Mouse (Mus musculus) hindbrain, embryonic 14.5 days (tissue): ENCODE measurements around the gene Anapc15-ps. TPM values are rescaled to one million over a fixed set of nuclear protein-coding genes. Genes with fewer than 3 reads are reported as not detected.

Experiments used
- ATAC-seq: fragments of 200-750 bp; cut with Nextera tagmentation; 2 replicates; pipeline ENCODE4 v1.8.0; 2017; ENCODE audit warnings: moderate number of reproducible peaks, mild to moderate bottlenecking, moderate TSS enrichment, moderate library complexity; ENCODE audit not compliant: low FRiP score
- DNase-seq: peaks from one replicate; pipeline ENCODE4 v3.0.0-alpha.2; 2015; ENCODE audit warnings: low spot score
- H3K27ac ChIP-seq: fragments of 300-500 bp; sonication (generic); 2 replicates; pipeline ENCODE4 v1.5.1; 2014; ENCODE audit warnings: mild to moderate bottlenecking, moderate library complexity
- H3K27me3 ChIP-seq: fragments of 300-500 bp; sonication (generic); 2 replicates; pipeline ENCODE4 v1.6.1; 2014; ENCODE audit warnings: mild to moderate bottlenecking, low read length, mixed read lengths; ENCODE audit not compliant: control insufficient read depth, insufficient read depth
- H3K36me3 ChIP-seq: fragments of 300-500 bp; sonication (generic); replicated peaks from 2 replicates; pipeline ENCODE4 v1.6.1; 2014; ENCODE audit not compliant: control insufficient read depth, insufficient read depth
- H3K4me1 ChIP-seq: fragments of 300-500 bp; sonication (generic); replicated peaks from 2 replicates; pipeline ENCODE4 v1.6.1; 2014; ENCODE audit warnings: antibody characterized with exemption, low read length, mixed read lengths; ENCODE audit not compliant: control insufficient read depth, insufficient read depth
- H3K4me2 ChIP-seq: fragments of 300-500 bp; sonication (generic); replicated peaks from 2 replicates; pipeline ENCODE4 v1.6.1; 2014; ENCODE audit warnings: mild to moderate bottlenecking, moderate library complexity
- H3K4me3 ChIP-seq: fragments of 300-500 bp; sonication (generic); replicated peaks from 2 replicates; pipeline ENCODE4 v1.5.1; 2014; ENCODE audit warnings: mild to moderate bottlenecking, low read length
- H3K9ac ChIP-seq: fragments of 300-500 bp; sonication (generic); 2 replicates; pipeline ENCODE4 v1.6.1; 2014
- H3K9me3 ChIP-seq: fragments of 300-500 bp; sonication (generic); 2 replicates; pipeline ENCODE4 v1.6.1; 2016; ENCODE audit warnings: low read length; ENCODE audit not compliant: control insufficient read depth
- WGBS: fragments of 180-500 bp; shearing (Covaris S2); extraction: QIAGEN DNeasy Blood & Tissue Kit; methylation state at CpG from one replicate; pipeline ENCODE4 v1.1.7; 2014; 5-methylcytosine and 5-hydroxymethylcytosine counted together
- polyA plus RNA-seq: library from polyadenylated mRNA; unstranded; fragments of >200 nt; fragmentation: Nextera tagmentation; extraction: Ambion mirVana; gene quantifications from 2 replicates; pipeline ENCODE4 v1.2.1, GENCODE M21; 2014

The Anapc15-ps gene
- polyA plus RNA-seq, 1 experiment from 2014 or later: not detected

DNA sequence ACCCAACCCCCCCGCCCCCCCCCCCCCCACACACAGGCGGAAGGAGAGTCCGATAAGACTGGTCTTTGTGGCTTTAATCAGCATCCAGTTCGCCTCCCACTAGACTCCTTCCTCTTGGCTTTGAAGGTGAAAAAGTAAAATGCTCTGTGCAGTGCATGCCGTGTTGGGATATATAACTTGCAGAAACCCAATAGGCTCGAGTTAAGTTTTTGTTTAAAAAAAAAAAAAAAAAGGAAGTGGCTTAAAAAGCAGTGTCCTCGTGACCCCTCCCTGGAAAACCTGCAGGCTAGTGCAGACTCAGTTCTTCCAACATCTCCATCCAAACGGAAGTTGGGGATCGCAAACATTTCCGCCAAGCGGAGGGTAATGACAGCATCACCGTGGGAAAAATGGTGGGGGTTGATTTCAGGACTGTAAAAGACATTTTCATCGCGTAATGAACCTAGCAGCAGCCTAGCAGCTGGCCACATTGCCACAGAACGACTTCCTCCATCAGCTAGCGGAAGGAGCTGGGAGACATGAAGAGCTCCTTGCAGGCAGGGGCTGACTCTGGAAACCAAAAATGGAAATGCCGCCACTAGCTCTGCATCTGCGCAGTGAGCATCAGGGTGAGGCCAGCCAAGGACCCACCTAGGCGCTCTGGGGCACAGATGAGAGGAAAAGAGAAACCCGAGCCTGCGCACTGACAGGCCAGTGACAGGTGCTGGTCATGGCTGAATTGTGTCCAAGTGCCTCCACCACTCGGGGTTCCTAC is 4.3 kb upstream of the Anapc15-ps start:
- no peaks in the 10 kb centered on the region for H3K9me3 ChIP-seq
- H3K4me2 ChIP-seq: no peak overlapping the region
- 0 out of 2 replicates have a peak, but pooled peaks cover 10% of the 10 kb centered on the region for H3K4me1 ChIP-seq
- DNase-seq: no peak
- WGBS: 65% methylated on average over 22 of the region's 22 CpGs
- H3K9ac ChIP-seq: no peak overlapping the region
- H3K36me3 ChIP-seq: no peaks in the 10 kb centered on the region
- H3K27ac ChIP-seq: no peak overlapping the region
- H3K4me3 ChIP-seq: no peak overlapping the region
- ATAC-seq: no peak
- no peaks in the 10 kb centered on the region for H3K27me3 ChIP-seq

DNA sequence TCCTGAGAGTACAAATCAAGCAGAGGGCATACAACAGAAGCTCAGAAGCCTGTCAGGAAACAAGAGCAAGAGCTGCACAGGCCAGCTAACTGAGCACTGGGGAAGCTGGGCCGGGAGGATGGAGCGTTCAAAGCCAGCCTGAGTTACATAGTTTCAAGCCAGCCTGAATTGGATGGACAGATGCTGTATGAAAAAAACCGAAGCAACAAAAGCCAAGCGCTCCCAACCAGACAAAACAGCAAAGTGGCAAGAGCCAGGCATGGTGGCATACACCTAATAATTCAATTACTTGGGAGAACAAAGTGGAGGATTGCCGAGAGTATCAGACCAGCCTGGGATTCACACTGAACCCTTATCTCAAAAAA is 3.7 kb upstream of the Anapc15-ps start:
- Histone ChIP-seq H3K4me3 (no peak overlapping the region), H3K36me3 (no peaks in the 10 kb centered on the region), H3K4me1 (0 out of 2 replicates have a peak, but pooled peaks cover 10% of the 10 kb centered on the region), H3K27me3 (no peaks in the 10 kb centered on the region), H3K27ac (no peak overlapping the region), H3K9ac (no peak overlapping the region), H3K4me2 (no peak overlapping the region), H3K9me3 (no peaks in the 10 kb centered on the region)
- 77% methylated on average over 5 of the region's 5 CpGs for WGBS
- DNase-seq (no peak), ATAC-seq (no peak)

DNA sequence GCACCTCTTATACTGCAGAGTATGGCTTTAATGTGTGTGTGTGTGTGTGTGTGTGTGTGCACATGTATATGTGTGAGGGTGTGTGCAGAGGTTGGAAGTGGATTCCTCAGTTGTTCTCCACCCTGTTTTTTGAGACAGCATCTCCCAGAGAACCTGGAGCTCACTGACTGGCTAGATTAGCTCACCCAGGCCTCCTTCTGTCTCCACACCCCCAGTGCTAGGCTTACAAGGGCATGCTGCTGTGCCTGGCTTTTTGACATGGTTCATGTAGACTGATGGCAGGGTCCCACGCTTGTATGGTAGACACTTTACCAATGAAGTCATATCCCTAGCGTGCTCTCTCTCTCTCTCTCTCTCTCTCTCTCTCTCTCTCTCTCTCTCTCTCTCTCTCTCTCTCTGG is 3.1 kb upstream of the Anapc15-ps start:
- Histone ChIP-seq H3K27me3 (no peaks in the 10 kb centered on the region), H3K9me3 (no peaks in the 10 kb centered on the region), H3K4me1 (0 out of 2 replicates have a peak, but pooled peaks cover 10% of the 10 kb centered on the region), H3K4me3 (no peak overlapping the region), H3K36me3 (no peaks in the 10 kb centered on the region), H3K27ac (no peak overlapping the region), H3K9ac (no peak overlapping the region), H3K4me2 (no peak overlapping the region)
- no peak for ATAC-seq
- no peak for DNase-seq
- 88% methylated on average over 2 of the region's 2 CpGs for WGBS

DNA sequence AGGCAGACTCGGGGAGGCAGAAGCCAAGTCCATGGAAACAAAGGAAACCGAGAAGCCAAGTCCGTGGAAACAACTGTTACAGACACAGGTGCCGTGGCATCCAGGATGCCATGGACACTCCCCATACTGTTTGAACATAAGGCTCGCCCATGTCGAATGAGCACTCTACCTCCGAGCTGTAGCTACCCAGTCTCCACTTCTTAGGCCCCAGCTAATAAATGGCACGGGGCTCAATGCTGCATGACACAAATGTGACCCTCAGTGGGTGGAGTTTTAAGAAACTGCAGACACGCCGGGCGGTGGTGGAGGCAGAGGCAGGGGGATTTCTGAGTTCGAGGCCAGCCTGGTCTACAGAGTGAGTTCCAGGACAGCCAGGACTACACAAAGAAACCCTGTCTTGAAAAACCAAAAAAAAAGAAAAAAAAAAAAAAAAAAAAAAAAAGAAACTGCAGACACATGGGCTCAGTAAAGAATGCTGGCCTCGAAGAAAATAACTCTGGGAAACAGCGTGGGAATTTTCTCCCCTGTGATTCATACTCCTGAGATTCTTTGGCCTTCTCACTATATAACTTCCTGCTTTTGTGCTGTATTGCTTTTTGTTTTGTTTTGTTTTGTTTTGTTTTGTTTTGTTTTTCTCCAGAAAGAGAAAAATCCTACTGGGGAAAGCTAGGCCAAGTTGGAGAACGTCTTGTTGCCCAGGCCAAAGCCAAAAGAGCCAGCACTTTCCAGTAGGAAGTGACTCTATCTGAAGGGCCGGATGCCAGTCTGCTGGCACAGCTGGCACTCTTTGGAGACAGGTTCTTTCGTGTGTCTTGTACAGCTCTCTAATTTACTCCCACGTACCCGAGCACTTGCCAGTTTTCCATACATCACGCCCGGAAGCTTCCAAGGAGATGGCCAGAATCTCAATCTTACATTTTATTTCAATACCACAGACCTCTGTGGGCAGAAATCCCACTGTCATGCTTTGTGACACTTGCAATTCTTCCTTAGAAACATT is 2.2 kb downstream of the Anapc15-ps start:
- no peak for ATAC-seq
- no peak overlapping the region for H3K4me2 ChIP-seq
- DNase-seq: no peak
- H3K4me3 ChIP-seq: no peak overlapping the region
- WGBS: 89% methylated on average over 21 of the region's 21 CpGs
- no peak overlapping the region for H3K9ac ChIP-seq
- H3K36me3 ChIP-seq: no peaks in the 10 kb centered on the region
- H3K27me3 ChIP-seq: no peaks in the 10 kb centered on the region
- H3K9me3 ChIP-seq: no peaks in the 10 kb centered on the region
- H3K27ac ChIP-seq: no peak overlapping the region
- no peaks in the 10 kb centered on the region for H3K4me1 ChIP-seq

DNA sequence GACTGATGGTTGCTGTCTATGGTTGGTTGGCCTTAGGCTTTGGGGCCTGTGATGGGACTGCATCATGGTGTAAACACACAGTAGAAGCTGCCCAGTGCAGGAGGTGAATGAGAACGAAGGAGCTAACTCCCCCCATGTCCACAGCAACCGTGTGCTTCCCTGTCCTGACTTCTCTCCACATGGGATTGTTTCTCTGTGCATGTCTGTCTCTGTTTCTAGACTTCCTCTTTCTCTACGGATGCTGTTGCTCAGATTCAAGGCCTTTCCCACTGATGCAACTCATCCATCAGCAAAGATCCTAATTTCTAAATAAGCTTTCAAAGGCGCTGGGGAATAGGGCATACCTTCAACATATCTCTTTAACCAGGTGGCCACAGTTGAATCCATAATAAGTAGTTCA is 3.4 kb downstream of the Anapc15-ps start:
- Histone ChIP-seq H3K9me3 (no peaks in the 10 kb centered on the region), H3K4me1 (no peaks in the 10 kb centered on the region), H3K4me3 (no peak overlapping the region), H3K27me3 (no peaks in the 10 kb centered on the region), H3K9ac (no peak overlapping the region), H3K36me3 (no peaks in the 10 kb centered on the region), H3K4me2 (no peak overlapping the region), H3K27ac (no peak overlapping the region)
- no peak for DNase-seq
- WGBS: 91% methylated on average over 4 of the region's 4 CpGs
- no peak for ATAC-seq

DNA sequence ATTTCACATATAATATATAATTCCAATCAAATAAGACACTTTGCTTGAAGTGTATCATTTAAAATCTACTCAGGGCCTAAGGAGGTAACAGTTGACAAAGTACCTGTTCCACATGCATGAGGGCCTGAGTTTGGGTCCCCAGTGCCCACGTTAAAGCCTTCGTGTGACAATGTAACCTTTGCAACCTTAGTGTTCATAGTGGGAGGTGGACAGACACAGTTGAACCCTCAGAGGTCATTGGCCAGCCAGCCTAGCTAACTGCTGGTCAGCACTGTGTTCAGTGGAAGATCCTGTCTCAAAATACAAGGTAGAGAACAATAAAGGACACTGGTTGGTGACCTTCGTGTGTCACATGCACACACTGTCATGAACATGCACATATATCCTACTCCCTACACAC is 4.2 kb downstream of the Anapc15-ps start:
- H3K27ac ChIP-seq: no peak overlapping the region
- ATAC-seq: no peak

DNA sequence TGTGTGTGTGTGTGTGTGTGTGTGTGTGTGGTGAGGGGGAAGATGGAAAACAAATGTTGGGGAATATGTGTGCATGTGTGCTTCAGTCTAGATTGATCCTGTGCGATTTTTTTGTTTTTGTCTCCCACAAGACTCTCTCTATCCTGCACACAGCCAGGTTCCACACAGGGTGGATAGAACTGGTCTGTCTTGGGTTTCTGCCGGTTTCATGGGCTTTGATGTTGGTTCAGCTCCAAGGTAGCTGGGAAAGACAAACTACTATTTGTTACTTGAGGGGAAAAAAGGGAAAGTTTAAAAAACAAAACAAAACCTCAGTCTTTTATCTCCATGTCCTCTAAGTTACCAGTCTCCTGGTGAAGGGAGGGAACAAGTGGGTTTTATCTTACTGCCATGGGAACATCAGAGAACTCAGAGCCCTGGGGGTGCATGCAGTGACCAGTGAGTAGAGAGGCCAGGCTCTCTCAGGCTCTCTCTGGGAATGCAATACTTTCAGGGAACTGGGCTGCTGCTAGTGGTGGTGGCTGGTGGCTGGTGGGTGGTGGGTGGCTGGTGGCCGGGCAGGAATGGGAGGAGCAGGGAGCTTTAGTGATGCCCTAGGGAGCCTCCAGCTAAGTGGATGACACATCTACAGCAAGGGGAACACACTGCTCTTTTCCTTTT is 5.8 kb downstream of the Anapc15-ps start:
- WGBS: 70% methylated on average over 3 of the region's 3 CpGs
- no peaks in the 10 kb centered on the region for H3K36me3 ChIP-seq
- DNase-seq: no peak
- H3K27ac ChIP-seq: no peak overlapping the region
- no peak for ATAC-seq
- no peak overlapping the region for H3K4me3 ChIP-seq
- H3K27me3 ChIP-seq: no peaks in the 10 kb centered on the region
- no peaks in the 10 kb centered on the region for H3K9me3 ChIP-seq
- no peaks in the 10 kb centered on the region for H3K4me1 ChIP-seq
- H3K4me2 ChIP-seq: no peak overlapping the region
- H3K9ac ChIP-seq: no peak overlapping the region

More for the DNA sequence above, 4.2 kb downstream of the Anapc15-ps start:
- Histone ChIP-seq H3K9ac (no peak overlapping the region), H3K36me3 (no peaks in the 10 kb centered on the region), H3K27me3 (no peaks in the 10 kb centered on the region), H3K4me3 (no peak overlapping the region), H3K9me3 (no peaks in the 10 kb centered on the region), H3K4me1 (no peaks in the 10 kb centered on the region), H3K4me2 (no peak overlapping the region)
- no peak for DNase-seq
- 88% methylated on average over 3 of the region's 3 CpGs for WGBS

DNA sequence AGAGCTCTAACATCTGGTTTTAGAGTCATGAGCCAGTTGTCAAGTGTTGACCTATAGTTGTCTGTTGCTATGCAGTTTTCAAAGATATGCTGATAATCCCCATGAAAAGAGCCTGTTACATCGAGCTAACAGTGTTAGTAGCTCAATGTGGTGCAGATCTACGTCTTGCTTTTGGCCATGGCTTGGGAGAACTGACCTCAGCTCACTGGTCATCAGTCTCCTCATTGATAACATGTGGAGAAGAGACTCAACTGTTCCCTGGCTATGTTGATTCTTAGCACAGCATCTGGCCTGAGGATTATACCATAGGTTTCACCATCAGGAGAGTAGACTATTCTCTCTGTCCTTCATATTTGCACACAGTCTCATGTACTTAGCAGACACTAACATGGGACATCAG is 6.5 kb downstream of the Anapc15-ps start:
- 73% methylated on average over 2 of the region's 2 CpGs for WGBS
- no peaks in the 10 kb centered on the region for H3K36me3 ChIP-seq

DNA sequence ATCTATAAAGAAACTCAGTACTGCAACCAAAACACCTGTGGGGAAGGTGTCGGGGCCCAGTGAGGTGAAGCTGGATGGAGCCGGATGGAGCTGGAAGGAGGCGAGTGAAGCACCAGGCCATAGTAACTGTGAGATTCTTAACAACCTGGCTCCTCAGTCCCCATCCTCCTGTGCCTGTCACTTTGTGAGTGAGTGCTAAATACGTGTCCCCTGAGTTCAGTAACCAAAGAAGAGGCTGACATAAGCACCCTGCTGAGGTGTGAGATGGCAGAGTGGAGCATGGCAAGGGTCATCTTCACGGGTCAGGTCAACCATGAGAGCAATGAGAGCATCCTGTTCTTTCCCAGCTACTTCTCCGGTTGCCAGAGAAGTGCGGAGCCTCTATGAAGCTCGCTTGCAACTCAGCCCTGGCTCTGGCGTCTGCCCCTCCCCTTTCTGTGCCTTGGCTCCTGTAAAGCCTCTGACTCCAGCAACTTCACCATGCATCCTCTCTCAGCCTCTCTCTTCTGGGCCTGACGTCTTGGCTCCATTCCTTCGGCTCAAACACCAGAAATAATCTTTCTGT is 7.7 kb downstream of the Anapc15-ps start:
- no peak overlapping the region for H3K9ac ChIP-seq
- ATAC-seq (no peak), DNase-seq (no peak)
- no peaks in the 10 kb centered on the region for H3K9me3 ChIP-seq
- 37% methylated on average over 11 of the region's 11 CpGs for WGBS
- no peak overlapping the region for H3K27ac ChIP-seq
- no peaks in the 10 kb centered on the region for H3K4me1 ChIP-seq
- no peaks in the 10 kb centered on the region for H3K36me3 ChIP-seq
- no peak overlapping the region for H3K4me3 ChIP-seq
- H3K4me2 ChIP-seq: no peak overlapping the region
- H3K27me3 ChIP-seq: no peaks in the 10 kb centered on the region

More for the DNA sequence above, 6.5 kb downstream of the Anapc15-ps start:
- DNase-seq: no peak
- Histone ChIP-seq H3K27ac (no peak overlapping the region), H3K9ac (no peak overlapping the region), H3K4me3 (no peak overlapping the region), H3K4me2 (no peak overlapping the region), H3K4me1 (no peaks in the 10 kb centered on the region), H3K9me3 (no peaks in the 10 kb centered on the region), H3K27me3 (no peaks in the 10 kb centered on the region)
- ATAC-seq: no peak
